Mouse (Mus musculus): ENCODE measurements around the gene Ift52.
"Not testable (repeated sequence)": the region's sequence is repeated elsewhere in the genome, so short reads cannot be mapped to it uniquely, and the experiment has no call there.

The Ift52 gene

DNA sequence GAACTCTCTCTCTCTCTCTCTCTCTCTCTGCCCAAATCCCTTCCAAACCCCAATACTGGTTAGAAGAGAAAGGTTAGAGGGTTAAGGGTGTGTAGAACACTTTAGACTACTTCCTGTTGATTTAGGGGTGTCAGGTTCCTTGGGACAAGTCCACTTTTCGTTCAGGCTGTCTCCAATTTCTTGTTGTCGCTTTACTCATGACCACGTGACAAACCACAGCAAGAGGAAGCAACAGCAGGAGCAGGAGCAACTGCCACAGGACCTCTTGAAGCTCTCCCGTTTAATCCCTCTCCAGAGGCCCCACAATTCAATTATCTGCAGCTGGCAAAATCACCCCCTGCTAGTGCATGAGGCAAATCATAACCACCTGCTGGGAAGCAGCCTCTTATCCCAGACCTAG lies 15.5 kb downstream of the Ift52 start:
- DNase-seq: no peak

DNA sequence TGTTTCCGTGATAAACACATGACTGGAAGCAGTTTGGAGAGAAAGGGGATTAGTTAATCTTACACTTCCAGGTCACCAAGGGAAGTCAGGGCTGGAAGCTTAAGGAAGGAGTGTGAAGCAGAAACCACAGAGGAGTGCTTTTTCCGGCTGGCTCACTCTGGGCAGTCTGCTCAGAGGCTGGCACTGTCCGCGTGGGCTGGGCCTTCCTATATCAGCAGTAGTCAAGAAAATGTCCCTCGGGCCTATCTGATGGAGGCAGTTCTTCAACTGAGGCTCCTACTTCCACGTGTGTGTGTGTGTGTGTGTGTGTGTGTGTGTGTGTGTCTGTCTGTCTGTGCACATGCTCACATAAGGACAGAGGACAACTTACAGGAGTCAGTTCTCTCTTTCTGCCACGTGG lies 22.8 kb downstream of the Ift52 start:
- DNase-seq: no peak

DNA sequence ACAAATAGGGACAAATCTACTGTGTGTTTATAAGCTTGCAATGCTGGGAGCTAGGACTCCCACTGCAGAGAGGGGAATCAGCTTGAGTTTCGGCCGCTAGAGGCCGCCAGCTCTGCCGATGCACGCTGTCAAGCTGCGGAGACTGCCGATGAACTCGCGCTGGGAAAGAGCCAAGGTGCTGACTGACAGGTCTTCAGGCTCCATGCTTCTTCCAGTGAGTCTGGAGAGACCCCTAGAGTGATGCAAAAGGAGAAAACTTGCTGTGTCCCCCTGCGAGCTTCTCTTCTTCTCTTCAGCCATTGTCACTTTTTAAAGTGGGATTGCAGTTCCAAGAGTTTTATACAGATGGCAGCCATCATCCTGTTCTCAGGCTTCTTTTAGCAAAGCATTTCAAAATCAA lies 31.0 kb downstream of the Ift52 start:
- DNase-seq: peak; percentile 83

DNA sequence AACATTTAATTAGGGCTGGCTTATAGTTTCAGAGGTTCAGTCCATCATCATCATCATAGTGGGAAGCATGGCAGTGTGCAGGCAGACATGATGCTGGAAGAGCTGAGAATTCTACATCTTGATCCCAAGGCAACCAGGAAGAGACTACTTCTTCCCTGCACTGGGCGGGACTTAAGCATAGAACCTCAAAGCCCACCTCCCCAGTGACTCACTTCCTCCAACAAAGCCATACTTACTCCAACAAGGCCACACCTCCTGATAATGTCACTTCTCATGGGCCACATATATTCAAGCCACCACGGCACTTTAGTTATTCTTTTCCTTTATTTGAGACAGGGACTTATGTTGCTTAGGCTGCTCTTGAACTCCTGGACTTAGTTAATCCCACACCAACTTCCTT lies 32.0 kb downstream of the Ift52 start:
- no peak for DNase-seq

DNA sequence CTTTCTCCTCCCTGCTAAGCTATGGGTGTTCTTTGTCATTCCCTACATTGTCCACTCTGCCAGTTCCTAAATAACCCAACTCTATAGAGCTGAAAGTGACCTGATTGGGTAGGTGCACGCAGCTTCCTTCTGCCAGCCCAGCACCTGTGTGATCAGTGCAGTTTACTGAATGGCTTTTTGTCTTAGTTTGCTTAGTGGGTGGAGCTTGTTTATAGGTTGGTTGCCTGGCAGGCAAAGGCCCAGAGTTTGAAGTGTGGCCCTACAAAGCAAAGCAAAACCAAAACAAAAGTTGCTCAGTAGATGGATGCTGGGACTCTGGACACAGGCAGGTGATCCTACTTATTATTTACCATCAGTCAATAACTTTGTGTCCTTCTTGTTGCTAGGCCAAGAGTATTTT lies 34.5 kb downstream of the Ift52 start:
- no peak for DNase-seq

DNA sequence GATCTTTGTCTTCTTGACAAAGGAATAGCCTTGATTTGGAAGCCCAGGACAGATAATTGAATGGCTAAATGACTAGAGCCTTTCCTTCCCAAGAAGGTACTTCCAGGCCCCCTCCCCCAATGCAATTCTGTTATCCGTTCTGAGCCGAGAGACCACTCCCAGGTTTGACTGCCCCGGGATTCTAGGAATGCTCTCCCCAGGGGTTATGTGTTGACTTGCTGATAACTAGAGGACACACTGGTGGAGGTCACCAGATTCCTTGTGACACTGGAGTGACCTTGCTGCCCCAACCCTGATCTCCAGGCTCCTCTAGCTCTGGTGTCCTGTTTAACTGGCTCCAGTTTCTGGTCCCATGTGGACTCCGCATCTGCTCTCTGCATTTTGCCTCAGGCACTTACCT lies 34.9 kb downstream of the Ift52 start:
- no peak for DNase-seq

DNA sequence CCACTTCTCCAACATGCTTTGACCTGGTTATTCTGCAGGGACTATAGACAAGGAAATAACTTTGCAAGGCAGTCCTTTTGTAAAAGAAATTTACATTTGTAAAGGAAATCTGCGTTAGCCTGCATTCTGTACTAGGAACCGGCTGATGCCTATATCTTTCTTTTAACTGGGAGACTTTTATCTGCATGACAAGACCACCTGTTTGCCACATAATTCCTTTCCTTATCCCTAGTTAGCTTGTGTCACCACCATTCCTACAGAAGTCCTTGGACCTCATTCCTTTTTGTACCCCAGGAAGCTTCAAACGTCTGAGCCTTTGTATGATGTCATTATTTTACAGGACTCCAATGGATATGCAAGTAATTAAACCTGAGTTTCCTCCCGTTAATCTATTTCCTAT lies 35.7 kb downstream of the Ift52 start:
- DNase-seq: no peak

DNA sequence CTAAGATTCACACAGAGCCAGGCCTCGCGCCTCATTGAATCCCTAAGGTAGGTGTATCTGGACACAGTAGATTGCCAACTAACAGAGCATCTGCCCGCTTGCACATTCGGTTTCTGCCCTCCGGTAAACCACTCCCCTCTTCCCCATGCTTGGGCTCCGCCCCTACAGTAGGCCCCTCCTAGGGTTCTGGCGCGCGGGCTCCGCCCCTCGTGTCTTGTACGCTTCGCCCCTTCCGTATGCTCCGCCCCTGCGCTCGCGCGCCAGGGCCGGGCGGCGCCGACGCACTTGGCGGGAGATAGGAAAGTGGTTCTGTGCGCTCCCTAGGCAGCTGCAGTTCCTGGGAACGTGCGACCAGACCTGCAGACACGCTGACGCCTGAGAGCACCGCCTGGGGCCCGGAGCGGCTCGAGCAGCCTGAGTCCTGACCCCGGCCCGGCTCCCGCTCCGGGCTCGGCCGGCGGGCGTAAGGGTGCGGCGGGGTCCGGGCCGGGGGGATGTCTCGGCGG lies 37.2 kb downstream of the Ift52 start, which contains the start of gene Mybl2:
Gene Mybl2 (plus strand): TSS at position 353 of the 506 bp plus-strand sequence.
- DNase-seq: peak; percentile 93

DNA sequence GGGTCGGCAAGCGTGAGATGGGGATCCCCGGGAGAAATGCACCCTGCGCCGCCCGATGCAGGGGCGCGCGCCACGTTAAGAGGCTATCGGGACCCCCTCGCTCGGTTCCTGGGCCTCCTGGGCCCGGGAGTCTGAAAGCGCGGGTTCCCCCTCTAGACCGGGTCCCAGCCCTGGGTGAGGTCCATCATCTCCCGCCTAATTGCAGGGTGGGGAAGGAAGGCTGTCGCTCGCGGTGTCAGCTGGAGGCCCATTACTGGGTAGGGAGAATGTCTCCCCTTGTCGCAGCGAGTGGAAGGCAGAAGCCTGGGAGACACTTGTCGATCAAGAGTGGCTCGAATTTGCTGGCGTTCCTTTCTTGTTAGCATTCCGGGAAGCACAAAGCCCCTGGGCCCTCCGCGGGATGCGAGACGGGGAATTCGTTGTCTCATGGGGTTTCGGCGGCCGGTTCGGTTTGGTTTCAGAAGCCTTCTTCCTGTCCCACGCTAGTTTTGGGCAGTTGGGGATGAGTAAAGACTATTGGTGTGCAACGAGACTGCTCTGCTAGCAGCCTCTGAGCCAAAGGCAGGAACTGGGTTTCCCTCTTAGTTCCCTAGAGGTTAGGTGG lies 37.8 kb downstream of the Ift52 start:
- no peak for DNase-seq

DNA sequence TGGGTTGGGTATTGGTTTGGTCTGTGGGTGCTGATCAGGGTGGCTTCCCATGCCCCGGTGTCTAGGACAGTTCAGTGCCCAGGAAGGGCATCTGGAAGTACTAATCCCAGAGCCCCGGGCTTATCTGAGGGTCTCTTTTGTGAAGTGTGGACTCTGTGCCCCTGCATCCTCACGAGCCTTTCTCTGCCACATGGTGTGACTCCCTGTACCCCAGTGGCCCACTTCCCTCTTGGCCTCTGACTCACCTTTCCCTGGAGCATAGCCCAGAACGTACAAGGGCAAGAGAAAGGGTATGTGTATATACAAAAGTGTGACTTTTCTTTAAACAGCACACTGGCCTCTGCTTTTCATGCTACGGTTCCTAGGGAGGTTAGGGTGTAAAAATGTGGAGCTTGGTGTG lies 38.6 kb downstream of the Ift52 start:
- no peak for DNase-seq

DNA sequence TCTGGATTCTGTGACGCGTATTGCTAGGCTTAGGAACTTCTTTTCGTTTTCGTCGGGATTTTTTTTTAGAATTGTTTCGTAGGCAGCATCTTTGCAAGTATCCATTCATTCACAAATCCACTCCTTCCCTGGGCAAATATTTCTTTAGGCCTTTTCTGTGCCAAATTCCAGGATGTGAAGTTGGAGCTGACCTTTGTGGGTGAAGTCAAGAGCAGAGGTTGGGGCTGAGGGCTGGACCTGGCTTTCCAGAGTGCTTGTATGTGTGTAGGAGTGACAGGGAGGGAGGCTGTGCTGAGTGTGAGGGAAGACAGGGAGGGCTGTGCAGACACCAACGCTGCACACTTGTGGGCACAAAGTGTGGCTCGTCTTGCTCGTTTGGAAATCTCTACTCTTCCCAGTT lies 39.4 kb downstream of the Ift52 start:
- DNase-seq: no peak

DNA sequence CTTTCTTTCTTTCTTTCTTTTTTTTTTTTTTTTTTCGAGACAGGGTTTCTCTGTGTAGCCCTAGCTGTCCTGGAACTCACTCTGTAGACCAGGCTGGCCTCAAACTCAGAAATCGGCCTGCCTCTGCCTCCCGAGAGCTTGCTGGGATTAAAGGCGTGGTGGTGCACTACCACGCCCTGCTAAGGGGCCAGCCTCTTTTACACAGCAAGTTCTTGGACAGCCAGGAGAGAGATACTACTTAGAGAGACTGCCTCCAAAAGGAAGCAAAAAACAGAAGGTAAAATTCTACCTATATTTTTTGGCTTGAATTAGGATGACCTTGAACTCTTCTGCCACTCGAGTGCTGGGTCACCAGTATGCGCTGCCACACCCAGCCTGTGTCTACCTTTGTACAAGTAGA lies 41.8 kb downstream of the Ift52 start:
- DNase-seq: not testable (repeated sequence)

DNA sequence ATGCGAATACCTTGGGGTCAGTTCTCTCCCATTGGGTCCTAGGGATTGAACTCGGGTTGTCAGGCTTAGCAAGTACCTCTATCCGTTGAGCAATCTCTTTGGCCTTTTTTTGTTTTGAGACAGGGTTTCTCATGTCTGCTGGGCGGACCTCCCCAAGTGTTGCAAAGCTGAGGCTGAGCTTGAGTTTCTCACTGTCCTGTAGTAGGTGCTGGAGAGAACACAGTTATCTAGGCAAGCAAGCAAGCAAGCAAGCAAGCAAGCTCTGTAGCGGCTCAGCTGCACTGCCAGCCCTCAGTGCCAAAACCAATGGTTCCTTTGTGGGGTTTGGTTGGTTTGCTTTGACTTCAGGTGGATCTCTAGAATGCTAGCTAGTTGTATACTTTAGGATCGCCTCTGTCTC lies 43.5 kb downstream of the Ift52 start:
- DNase-seq: no peak

DNA sequence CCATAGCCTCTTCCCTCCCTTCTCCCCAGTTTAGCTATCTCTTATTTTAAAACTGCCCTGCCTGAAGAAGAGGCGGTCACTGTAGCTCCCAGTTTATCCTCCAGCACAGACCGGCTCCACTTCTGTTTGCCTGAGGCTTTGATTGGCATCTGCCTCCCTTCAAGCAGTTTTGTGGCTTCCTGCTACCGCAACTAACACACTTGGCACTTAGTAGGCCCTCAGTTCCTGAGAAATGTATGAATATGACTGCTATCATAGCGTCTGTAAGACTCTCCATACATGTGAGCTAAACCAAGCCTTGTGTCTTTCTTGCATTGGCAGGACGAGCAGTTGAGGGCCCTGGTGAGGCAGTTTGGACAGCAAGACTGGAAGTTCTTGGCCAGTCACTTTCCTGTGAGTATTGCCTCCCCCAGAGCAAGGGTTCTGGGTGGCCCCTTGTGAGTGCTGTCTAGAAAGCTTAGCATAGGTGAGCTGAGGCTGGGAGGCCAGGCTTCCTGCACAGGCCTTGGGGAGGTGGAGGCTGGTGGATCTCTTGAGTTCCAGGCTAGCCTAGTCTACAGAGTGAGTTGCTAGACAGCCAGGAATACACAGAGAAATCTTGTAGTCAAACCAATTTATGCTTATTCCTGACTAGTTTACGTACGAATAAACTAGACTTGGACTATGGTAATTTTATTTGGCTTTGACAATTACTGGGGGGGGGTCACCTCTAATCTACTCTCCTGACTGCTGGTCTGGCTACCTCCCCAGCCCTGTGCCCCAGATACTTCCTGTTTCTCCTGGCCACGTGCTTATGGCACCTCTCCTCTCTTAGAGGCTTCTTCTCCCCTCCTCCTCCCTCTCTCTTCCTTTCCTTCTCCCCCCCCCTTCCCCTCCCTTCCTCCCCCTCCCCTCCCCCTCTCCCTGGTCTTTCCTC lies 44.3 kb downstream of the Ift52 start:
- no peak for DNase-seq

DNA sequence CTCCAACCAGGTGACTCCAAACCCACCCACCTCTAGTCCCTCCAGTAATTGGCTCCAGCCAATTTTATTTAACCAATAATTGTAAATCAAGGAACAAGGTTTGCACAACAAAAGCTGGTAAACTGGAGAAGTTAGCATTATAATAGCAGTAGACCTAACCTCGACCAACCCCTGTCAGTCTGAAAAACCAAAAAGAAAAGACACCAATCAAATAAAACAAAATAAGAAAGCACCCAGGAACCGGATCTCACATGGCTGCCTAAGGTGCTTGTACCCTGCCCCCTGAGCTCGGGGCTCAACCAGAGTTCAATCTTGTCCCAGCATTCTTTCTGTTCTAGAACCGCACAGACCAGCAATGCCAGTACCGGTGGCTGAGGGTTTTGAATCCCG lies 45.0 kb downstream of the Ift52 start:
- no peak for DNase-seq

DNA sequence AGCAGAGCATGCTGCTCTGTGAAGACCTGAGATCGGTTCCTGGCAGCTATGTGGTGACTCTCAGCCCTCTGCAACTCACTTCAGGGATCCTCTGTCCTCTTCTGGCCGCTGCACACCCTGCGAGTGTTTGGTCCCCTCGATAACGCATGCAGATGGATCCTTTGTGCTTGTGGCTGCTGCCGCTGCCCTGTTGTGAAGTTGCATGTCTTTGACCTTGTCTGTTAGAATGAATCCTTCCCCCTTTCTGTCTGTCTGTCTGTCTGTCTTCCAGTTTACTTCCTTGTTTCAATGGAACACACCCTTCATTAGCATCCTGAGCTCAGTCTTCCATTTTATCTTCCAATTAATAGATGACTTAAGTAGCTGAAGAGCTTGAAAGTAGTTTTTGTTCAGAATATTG lies 49.2 kb downstream of the Ift52 start:
- DNase-seq: no peak

DNA sequence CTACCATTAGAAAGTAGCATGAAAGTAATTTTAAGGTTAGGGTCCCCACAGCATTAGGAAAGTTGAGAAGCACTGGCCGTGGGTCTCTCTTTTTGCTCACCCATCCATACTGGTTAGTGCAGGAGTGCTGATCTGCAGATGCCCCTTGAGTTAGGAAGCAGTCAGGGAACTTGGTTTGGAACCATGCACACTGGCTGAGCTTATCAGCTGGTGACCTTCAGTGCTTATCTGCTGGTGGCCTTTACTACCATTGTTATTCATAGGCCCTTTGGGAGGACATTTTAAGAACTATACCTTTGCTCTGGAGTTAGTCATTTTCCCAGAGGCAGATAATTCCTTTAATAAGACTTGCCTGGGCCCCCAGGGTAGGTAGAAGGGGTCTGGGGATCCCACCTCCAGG lies 50.1 kb downstream of the Ift52 start:
- DNase-seq: no peak

DNA sequence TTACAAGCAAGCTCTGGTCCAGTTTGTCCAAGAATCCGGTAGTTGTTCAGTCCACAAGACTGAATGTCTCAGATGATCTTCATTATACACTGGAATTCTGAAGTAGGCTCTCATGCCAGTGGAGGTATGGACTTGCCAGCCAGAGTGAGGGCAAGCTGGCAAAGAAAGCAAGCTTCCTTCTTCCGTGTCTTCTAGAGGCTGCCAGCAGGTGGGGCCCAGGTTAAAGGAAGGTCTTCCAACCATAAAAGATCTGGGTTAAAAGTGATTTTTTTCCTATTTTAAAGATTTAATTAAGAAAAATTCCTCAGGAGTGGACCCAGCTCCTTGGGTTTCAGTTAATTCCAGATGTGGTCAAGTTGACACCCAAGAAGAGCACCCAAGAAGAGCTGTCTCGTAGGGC lies 53.1 kb downstream of the Ift52 start:
- DNase-seq: no peak

DNA sequence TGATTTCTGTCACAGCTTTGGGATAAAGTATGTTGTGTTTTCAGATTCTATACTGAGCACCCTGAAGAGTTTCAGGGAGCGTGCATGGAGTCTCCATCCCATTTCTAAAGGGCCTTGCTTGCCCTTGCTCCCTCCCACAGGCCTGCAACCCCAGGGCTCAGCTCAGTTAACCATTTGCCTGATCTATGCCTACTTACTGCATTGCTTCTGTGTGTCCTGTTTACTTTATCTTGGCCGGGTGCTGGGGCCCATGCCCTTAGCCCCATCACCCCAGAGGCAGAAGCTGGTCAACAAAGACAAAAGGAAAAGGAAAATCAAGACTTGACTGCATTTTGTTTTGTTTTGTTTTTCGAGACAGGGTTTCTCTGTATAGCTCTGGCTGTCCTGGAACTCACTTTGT lies 54.4 kb downstream of the Ift52 start:
- DNase-seq: no peak

DNA sequence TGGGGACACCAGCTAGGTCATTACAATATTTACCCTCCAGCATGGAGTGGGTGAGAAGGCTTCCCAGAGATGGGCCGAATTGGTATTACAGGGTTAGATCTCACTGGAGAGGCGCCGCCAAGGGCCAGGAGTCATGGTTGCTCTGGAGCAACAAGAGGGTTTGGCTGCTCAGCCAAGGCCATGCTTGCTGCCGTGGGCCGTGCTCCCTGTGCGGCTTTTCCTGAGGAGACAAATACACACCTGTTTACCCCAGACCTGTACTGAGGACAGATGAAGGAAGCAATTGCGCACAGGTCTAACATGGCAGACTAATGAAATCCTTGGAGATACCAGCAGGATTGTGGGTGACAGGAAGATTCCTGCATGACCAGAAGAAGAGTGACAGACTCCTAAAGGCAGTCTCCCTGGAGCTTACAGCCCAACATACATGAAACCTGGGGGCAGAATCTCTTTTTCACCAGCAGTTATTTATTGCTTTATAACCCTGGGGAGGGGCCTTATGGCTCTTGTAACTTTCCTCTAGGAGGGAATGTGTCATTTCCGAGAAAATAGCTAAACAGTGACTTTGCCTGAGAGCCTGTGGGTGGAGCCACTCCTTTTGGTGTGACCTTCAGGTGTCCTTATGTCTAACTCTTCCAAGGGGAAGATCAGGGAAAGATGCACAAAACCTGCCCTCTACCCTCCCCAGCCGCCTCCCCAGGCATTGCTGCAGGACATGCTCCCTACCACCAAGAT lies 56.0 kb downstream of the Ift52 start:
- no peak for DNase-seq

DNA sequence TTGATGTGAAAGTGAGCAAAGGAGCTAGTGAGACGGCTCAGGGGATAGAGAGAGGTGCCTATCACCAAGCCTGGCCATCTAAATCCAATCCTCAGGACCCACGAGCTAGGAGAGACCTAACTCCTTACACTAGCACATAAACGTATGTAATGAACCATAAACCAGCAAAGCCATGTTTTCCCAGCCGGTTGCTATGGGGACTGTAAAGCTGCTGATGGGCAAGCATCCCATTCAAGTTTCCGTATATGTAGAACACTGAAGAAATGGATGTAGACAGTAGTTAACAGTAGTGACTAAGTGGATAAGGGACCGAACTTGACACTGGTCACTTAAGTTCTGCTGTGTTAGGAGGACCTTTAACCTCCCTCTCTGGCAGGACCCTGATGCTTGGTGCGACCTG lies 56.9 kb downstream of the Ift52 start:
- DNase-seq: no peak

DNA sequence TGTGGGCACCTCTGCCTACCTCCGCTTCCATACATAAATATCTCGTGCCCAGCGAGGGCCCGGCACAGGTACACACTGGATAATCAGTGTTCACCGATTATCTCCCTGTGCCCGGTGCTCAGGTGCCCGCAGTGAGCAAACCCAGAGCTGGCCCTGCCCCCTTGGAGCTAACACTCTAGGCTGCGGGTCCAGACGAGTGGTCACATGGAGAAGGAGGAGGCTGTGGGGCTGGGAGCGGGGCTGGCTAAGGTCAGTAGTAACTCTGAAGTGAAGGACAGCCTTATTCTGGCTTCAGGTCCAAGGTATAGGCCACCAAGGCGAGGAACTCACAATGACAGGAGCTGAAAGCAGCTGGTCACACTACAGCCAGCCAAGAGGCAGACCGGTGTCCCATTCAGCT lies 57.7 kb downstream of the Ift52 start:
- DNase-seq: no peak

DNA sequence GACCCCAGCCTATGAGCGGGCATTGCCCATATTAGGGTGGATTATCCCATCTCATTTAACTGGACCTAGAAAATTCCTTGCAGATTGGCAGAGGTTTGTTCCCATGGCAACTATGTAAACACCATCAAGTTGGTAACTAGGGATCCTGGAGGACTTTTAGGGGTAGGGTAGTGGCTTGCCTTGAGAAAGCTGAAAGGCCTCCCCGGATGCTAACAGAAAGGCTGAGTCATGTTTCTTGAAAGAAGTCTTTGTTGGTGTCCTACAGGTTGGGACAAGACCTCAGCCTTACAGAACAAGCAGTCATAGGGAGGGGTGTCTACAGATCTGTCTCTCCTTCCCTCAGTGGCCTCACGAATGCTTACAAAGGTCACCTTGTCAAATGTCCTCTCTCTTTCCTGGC lies 58.1 kb downstream of the Ift52 start:
- DNase-seq: no peak

DNA sequence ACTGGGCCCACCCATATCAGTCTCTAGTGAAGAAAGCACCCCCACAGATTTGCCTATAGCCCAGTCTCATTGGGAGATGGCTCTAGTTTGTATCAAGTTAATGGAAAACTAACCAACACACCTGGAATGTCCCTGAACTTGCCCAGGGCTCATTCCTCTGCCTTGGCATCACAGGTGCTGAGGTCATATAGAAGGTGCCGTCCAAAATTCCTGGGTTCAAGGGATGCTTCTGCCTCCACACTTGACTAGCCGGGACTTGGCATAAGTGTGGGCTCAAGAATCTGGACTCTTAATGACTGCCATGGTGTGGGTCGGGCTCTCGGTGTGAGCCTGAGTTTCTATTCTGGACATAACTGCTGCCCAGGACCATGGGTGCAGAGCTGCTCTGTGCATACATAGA lies 61.9 kb downstream of the Ift52 start:
- DNase-seq: no peak
